24 mouse cellular contexts compared by ENCODE assay signal in the genomic region with DNA sequence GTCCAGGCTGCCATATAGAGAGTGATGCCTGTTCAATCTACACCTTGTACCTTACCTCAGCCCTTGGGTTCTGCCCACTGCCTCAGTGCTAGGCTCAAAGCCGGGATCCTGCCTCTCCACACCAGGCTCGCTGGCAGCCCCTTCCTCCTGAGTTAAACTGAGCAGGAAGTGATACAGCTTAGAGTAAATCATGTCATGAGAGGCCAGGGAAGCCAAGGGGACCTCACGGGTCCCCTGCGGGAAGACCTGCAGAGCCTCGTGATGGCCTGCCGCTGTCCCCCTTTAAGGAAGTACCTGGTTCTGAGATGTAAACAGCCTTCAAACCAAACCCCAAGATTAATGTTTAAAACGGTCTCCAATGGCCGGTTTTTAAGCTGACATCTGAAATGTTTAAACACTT. TPM values are rescaled to one million over a fixed set of nuclear protein-coding genes. Genes with fewer than 3 reads are reported as not detected.
DNase-seq lines count a peak whose midpoint lies in the region; ATAC-seq and TF ChIP-seq lines count a peak whose summit lies in the region.
"Had no signal": no experiment of that assay in that cellular context is flagged by ENCODE, and none has a peak within 500 bp of the region (broad histone marks: within the 10 kb centered on the region; RNA-seq: fewer than 3 reads in every experiment).

No protein-coding gene starts in this region.

- ATAC-seq in neural tube, embryonic 15.5 days (ENCODE audit: low FRiP score), result 0 out of 2 replicates have a peak, but pooled peaks have one; percentile 18
- 0 out of 2 replicates have a peak, but pooled peaks have one; percentile 22 for ATAC-seq in intestine, embryonic 14.5 days (replicated peaks; ENCODE audit: low FRiP score, low TSS enrichment, low read depth)
- ATAC-seq: forebrain, embryonic 13.5 days had no signal

- H3K4me3 ChIP-seq in gastrocnemius, adult 2 months, result no peak overlapping the region
- H3K4me3 ChIP-seq in neural tube, embryonic 15.5 days (replicated peaks), result no peak overlapping the region
- no peak overlapping the region for H3K4me3 ChIP-seq in intestine, embryonic 14.5 days (ENCODE audit: low read depth, low read length)
- H3K4me3 ChIP-seq: embryonic facial prominence, embryonic 12.5 days; erythroblast, embryonic 14.5 days; forebrain, embryonic 13.5 days; heart, embryonic 15.5 days; layer of hippocampus, adult 2 months had no signal

- intact Hi-C loops in gastrocnemius, adult 2 months (cut with DNase I), result no loop called here
- intact Hi-C loops in gastrocnemius, postnatal 14 days (cut with DNase I; ENCODE audit: low total_unique reads), result no loop called here
- intact Hi-C loops in heart, postnatal 36 days (cut with DNase I), result no loop called here

- H3K9ac ChIP-seq in neural tube, embryonic 15.5 days (replicated peaks), result no peak overlapping the region
- H3K9ac ChIP-seq in intestine, embryonic 14.5 days (ENCODE audit: low read length), result no peak overlapping the region
- H3K9ac ChIP-seq: embryonic facial prominence, embryonic 12.5 days; forebrain, embryonic 13.5 days; heart, embryonic 15.5 days had no signal

- H3K4me2 ChIP-seq in neural tube, embryonic 15.5 days, result no peak overlapping the region
- no peak overlapping the region for H3K4me2 ChIP-seq in intestine, embryonic 14.5 days (ENCODE audit: low read length)
- H3K4me2 ChIP-seq: embryonic facial prominence, embryonic 12.5 days; forebrain, embryonic 13.5 days; heart, embryonic 15.5 days; liver, embryonic 11.5 days; midbrain, embryonic 11.5 days had no signal

- no peaks in the 10 kb centered on the region for H3K9me3 ChIP-seq in neural tube, embryonic 15.5 days (replicated peaks)
- H3K9me3 ChIP-seq in intestine, embryonic 14.5 days (ENCODE audit: control insufficient read depth, low read length), result no peaks in the 10 kb centered on the region
- H3K9me3 ChIP-seq: embryonic facial prominence, embryonic 12.5 days; forebrain, embryonic 13.5 days; heart, embryonic 15.5 days had no signal

- 78% methylated on average over 8 of the region's 8 CpGs for WGBS in neural tube, embryonic 15.5 days
- WGBS in intestine, embryonic 14.5 days, result 15% methylated on average over 8 of the region's 8 CpGs

- TF ChIP-seq CTCF in gastrocnemius, adult 2 months (IDR thresholded peaks at IDR 0.05), result no peak

- H3K27me3 ChIP-seq in neural tube, embryonic 15.5 days (replicated peaks), result no peaks in the 10 kb centered on the region
- H3K27me3 ChIP-seq in intestine, embryonic 14.5 days (replicated peaks; ENCODE audit: control insufficient read depth, insufficient read depth, low read length), result no peaks in the 10 kb centered on the region
- H3K27me3 ChIP-seq: embryonic facial prominence, embryonic 12.5 days; forebrain, embryonic 13.5 days; heart, embryonic 15.5 days had no signal

- peaks cover 19% of the 10 kb centered on the region for H3K4me1 ChIP-seq in neural tube, embryonic 15.5 days
- H3K4me1 ChIP-seq in intestine, embryonic 14.5 days (replicated peaks; ENCODE audit: control insufficient read depth, insufficient read depth, low read length), result peaks cover 24% of the 10 kb centered on the region

- DNase-seq in gastrocnemius, adult 2 months, result peak; percentile 10
- DNase-seq in gastrocnemius, postnatal 14 days, result no peak
- DNase-seq in neural tube, embryonic 10.5 days (ENCODE audit: extremely low spot score, low spot score), result no peak
- no peak for DNase-seq in intestine, embryonic 14.5 days (ENCODE audit: low spot score)
- DNase-seq in heart, postnatal 36 days, result no peak
- no peak for DNase-seq in urinary bladder, postnatal 4 days (ENCODE audit: low spot score in 2 of 2)
- DNase-seq: adrenal gland, postnatal 36 days; cerebellum, adult 18-20 months; gastrocnemius, postnatal 25 days; kidney, postnatal 14 days; layer of hippocampus, postnatal 36 days; left cerebral cortex, postnatal 4 days; lung, adult 2 months; spleen, adult 18-20 months; thymus, adult 2 months had no signal

- H3K36me3 ChIP-seq in neural tube, embryonic 15.5 days, result no peaks in the 10 kb centered on the region; the same call in 1 of the 2 replicates
- 0 out of 2 replicates have a peak, but pooled peaks cover 4% of the 10 kb centered on the region for H3K36me3 ChIP-seq in intestine, embryonic 14.5 days (ENCODE audit: control insufficient read depth, insufficient read depth, low read length)
- H3K36me3 ChIP-seq: embryonic facial prominence, embryonic 12.5 days; heart, embryonic 15.5 days had no signal

- H3K27ac ChIP-seq in gastrocnemius, adult 2 months, result no peak overlapping the region
- H3K27ac ChIP-seq in neural tube, embryonic 15.5 days (replicated peaks), result no peak overlapping the region
- H3K27ac ChIP-seq in intestine, embryonic 14.5 days (ENCODE audit: low read depth), result peak overlapping the region; percentile 27; the same call in 1 of the 2 replicates
- H3K27ac ChIP-seq: embryonic facial prominence, embryonic 12.5 days; forebrain, embryonic 13.5 days; heart, embryonic 15.5 days; layer of hippocampus, adult 2 months; macrophage had no signal

RNA-seq across cellular contexts. Expression of gene Itpk1, which starts 32.6 kb away (rescaled TPM):
- 1 to 10 TPM; 6.5 to 6.6 TPM for total RNA-seq in gastrocnemius, adult 2 months (2021)
- total RNA-seq in gastrocnemius, postnatal 14 days (2021), result 1 to 10 TPM; 6.4 to 8.4 TPM
- 42.7 TPM in 2 replicates for polyA plus RNA-seq in neural tube, embryonic 15.5 days (2015; fragmentation: Nextera tagmentation; extraction: Ambion mirVana)
- polyA plus RNA-seq in intestine, embryonic 14.5 days (2014; fragmentation: Nextera tagmentation; extraction: Ambion mirVana), result 25.7 and 31.5 TPM in 2 replicates
- total RNA-seq in heart, postnatal 36 days (2021), result 1 to 10 TPM; 6.8 to 8.8 TPM
